Mouse (Mus musculus): ENCODE measurements around the gene Actl7b. TPM values are rescaled to one million over a fixed set of nuclear protein-coding genes. Genes with fewer than 3 reads are reported as not detected.

Actl7b gene
- not detected in 2 replicates for polyA plus RNA-seq (2015; fragmentation: Nextera tagmentation; extraction: Ambion mirVana)

- WGBS: 92% methylated on average over 13 of the region's 13 CpGs
- no peak for ATAC-seq (ENCODE audit: low FRiP score, low read depth)
- no peak within 1 kb of the TSS for H3K4me3 ChIP-seq
Observed at GRCm38 (mm10) chr4:56741041-56741493, at the start of gene Actl7b. Gene Actl7b, minus strand, starts transcription at chr4:56741443.

GRCm38 (mm10) chr4:56771065-56771464 is 29.8 kb upstream of the Actl7b start:
- Histone ChIP-seq H3K36me3 (peaks cover 89% of the 10 kb centered on the region), H3K9ac (no peak overlapping the region), H3K9me3 (no peaks in the 10 kb centered on the region), H3K4me1 (replicated peaks) (no peaks in the 10 kb centered on the region), H3K27me3 (no peaks in the 10 kb centered on the region), H3K27ac (replicated peaks) (no peak overlapping the region), H3K4me3 (no peak overlapping the region), H3K4me2 (no peak overlapping the region)
- 73% methylated on average over 1 of the region's 1 CpGs for WGBS
- ATAC-seq (ENCODE audit: low FRiP score, low read depth): no peak

More at GRCm38 (mm10) chr4:56741041-56741493, at the start of gene Actl7b:
- no peaks in the 10 kb centered on the region for H3K4me1 ChIP-seq (replicated peaks)
- no peak within 1 kb of the TSS for H3K9ac ChIP-seq
- no peak within 1 kb of the TSS for H3K4me2 ChIP-seq
- H3K27ac ChIP-seq (replicated peaks): no peak within 1 kb of the TSS
- no peaks in the 10 kb centered on the region for H3K9me3 ChIP-seq
- H3K36me3 ChIP-seq: peaks cover 4% of the 10 kb centered on the region; the same call in 1 of the 2 replicates
- no peaks in the 10 kb centered on the region for H3K27me3 ChIP-seq

DNA sequence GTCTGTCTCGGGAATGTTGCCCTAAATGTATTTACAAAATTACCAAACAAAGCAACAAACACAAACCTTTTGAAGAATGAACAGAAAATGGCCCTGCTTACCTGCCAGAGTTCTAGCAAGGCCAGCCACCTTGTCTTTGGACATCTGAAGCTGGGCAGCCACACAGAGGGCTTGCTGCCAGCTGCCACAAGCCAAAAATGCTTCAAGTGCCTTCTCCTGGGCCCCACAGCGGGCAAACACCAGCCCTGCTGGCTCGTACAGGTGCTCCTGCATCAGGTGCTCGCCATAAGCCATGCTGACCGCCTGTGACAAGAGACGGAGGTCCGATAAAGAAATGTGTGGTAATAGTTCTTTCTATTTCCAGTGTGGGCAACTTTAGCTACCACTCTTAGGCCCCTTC is 27.7 kb upstream of the Actl7b start:
- H3K9me3 ChIP-seq: no peaks in the 10 kb centered on the region
- no peaks in the 10 kb centered on the region for H3K4me1 ChIP-seq (replicated peaks)
- H3K27ac ChIP-seq (replicated peaks): no peak overlapping the region
- H3K4me2 ChIP-seq: no peak overlapping the region
- 94% methylated on average over 7 of the region's 7 CpGs for WGBS
- H3K9ac ChIP-seq: no peak overlapping the region
- ATAC-seq (ENCODE audit: low FRiP score, low read depth): no peak
- no peaks in the 10 kb centered on the region for H3K27me3 ChIP-seq
- H3K4me3 ChIP-seq: no peak overlapping the region
- peaks cover 84% of the 10 kb centered on the region for H3K36me3 ChIP-seq

DNA sequence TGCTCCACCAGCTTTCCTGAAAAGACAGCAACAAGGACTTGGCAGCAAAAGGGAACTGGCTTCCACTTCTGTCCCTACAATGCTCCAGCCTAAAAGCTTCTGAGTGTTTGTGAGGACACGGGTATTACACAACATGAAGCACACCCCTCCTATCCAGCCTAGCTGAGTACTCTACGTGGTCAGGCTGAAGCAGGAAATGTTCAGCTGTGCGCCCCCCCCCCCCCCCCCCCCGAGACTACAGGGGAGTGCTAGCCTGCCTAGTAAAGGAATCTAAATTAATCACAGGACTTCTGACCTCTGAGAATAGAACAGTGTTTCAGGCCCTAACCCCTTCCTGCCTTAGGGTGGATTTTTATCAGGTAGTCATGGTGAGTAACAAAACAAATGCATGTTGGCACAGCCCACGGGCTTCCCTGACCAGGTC is 26.6 kb upstream of the Actl7b start:
- no peak overlapping the region for H3K9ac ChIP-seq
- H3K27ac ChIP-seq (replicated peaks): no peak overlapping the region
- WGBS: 74% methylated on average over 5 of the region's 5 CpGs
- ATAC-seq (ENCODE audit: low FRiP score, low read depth): no peak
- H3K36me3 ChIP-seq: peaks cover 78% of the 10 kb centered on the region
- no peak overlapping the region for H3K4me3 ChIP-seq
- no peaks in the 10 kb centered on the region for H3K9me3 ChIP-seq
- H3K27me3 ChIP-seq: no peaks in the 10 kb centered on the region
- no peaks in the 10 kb centered on the region for H3K4me1 ChIP-seq (replicated peaks)
- no peak overlapping the region for H3K4me2 ChIP-seq

DNA sequence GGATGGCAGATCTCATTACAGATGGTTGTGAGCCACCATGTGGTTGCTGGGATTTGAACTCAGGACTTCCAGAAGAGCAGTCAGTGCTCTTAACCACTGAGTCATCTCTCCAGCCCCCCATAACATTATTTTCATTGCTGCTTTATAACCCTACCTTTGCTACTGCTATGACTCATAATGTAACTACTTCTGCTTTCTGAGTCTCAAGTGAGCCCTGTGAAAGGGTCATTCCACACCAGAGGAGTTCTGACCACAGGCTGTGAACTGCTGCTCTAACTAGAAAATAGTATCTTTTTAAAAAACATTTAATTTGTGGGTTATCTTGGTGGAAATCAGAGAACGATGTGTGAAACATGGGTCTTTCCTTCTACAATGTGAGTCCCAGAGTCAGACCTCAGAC is 16.4 kb upstream of the Actl7b start:
- Histone ChIP-seq H3K27ac (replicated peaks) (no peak overlapping the region), H3K36me3 (peaks cover 81% of the 10 kb centered on the region), H3K9ac (no peak overlapping the region), H3K27me3 (no peaks in the 10 kb centered on the region), H3K4me3 (no peak overlapping the region), H3K4me1 (replicated peaks) (no peaks in the 10 kb centered on the region), H3K9me3 (no peaks in the 10 kb centered on the region), H3K4me2 (no peak overlapping the region)
- no peak for ATAC-seq (ENCODE audit: low FRiP score, low read depth)
- WGBS: 93% methylated on average over 1 of the region's 1 CpGs

DNA sequence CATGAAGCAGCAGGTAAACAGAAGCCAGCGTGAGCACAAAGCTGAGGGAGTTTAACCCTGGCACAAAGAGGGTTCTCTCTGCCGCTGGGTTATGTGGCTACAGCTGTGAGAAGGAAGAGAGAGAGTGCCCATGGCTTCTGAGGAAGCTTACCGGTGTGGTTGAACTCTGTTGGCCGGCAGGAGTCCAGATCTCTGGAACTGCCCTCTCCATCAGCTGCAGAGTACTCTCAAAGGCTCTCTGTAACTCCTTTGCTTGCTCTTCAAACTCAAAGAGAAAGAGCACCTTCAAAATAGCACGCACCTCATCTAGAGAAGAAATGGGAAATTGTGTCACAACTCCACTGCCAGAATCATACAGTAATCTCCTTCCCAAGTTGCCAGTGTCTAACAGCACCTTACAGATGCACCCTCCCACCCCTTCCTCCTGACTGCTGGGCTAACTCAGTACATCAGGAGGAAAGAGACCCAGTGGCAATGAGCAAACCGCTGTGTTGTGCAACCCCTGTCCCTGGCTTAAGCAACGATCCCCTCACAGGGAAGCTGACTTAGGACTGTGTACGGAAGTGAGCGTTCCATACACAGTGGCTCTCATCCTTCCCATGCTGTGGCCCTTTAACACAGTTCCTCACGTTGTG is 15.8 kb upstream of the Actl7b start:
- Histone ChIP-seq H3K9me3 (no peaks in the 10 kb centered on the region), H3K9ac (no peak overlapping the region), H3K4me1 (replicated peaks) (no peaks in the 10 kb centered on the region), H3K4me3 (no peak overlapping the region), H3K4me2 (no peak overlapping the region), H3K27ac (replicated peaks) (no peak overlapping the region), H3K36me3 (peaks cover 80% of the 10 kb centered on the region), H3K27me3 (no peaks in the 10 kb centered on the region)
- ATAC-seq (ENCODE audit: low FRiP score, low read depth): no peak
- WGBS: 94% methylated on average over 10 of the region's 10 CpGs

DNA sequence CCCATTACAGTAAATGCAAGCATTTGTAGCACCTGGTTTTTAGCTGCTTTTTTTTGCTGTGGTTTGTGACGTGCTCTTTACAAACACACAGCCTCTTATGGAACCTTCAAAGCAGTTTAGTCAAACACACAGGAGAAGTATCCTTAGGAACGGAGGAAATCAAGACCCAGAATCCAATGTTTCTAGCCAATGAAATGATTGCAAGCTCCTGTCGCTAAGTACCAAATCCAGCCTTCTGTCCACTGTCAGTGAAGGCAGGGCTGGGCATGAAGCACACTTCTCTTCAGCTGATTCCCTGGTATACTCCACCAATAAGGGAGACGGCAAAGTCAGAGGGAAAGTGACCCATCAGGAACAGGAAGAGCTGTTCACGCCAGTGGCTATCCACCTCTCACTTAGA is 14.8 kb upstream of the Actl7b start:
- H3K9me3 ChIP-seq: no peaks in the 10 kb centered on the region
- H3K9ac ChIP-seq: no peak overlapping the region
- ATAC-seq (ENCODE audit: low FRiP score, low read depth): no peak
- H3K4me2 ChIP-seq: no peak overlapping the region
- no peaks in the 10 kb centered on the region for H3K4me1 ChIP-seq (replicated peaks)
- H3K27me3 ChIP-seq: no peaks in the 10 kb centered on the region
- peaks cover 88% of the 10 kb centered on the region for H3K36me3 ChIP-seq
- H3K27ac ChIP-seq (replicated peaks): no peak overlapping the region
- no peak overlapping the region for H3K4me3 ChIP-seq
- 95% methylated on average over 5 of the region's 5 CpGs for WGBS

GRCm38 (mm10) chr4:56747456-56747855 is 6.2 kb upstream of the Actl7b start:
- WGBS: 97% methylated on average over 9 of the region's 9 CpGs
- H3K36me3 ChIP-seq: peaks cover 38% of the 10 kb centered on the region
- H3K4me1 ChIP-seq (replicated peaks): no peaks in the 10 kb centered on the region
- no peak for ATAC-seq (ENCODE audit: low FRiP score, low read depth)
- no peaks in the 10 kb centered on the region for H3K27me3 ChIP-seq
- no peak overlapping the region for H3K27ac ChIP-seq (replicated peaks)
- no peaks in the 10 kb centered on the region for H3K9me3 ChIP-seq
- no peak overlapping the region for H3K9ac ChIP-seq
- no peak overlapping the region for H3K4me2 ChIP-seq
- H3K4me3 ChIP-seq: no peak overlapping the region

- peaks cover 30% of the 10 kb centered on the region for H3K36me3 ChIP-seq
- no peak for ATAC-seq (ENCODE audit: low FRiP score, low read depth)
- no peak overlapping the region for H3K4me2 ChIP-seq
- H3K27me3 ChIP-seq: no peaks in the 10 kb centered on the region
- no peak overlapping the region for H3K9ac ChIP-seq
- WGBS: 96% methylated on average over 2 of the region's 2 CpGs
- no peak overlapping the region for H3K4me3 ChIP-seq
- H3K9me3 ChIP-seq: no peaks in the 10 kb centered on the region
- no peak overlapping the region for H3K27ac ChIP-seq (replicated peaks)
- no peaks in the 10 kb centered on the region for H3K4me1 ChIP-seq (replicated peaks)
Observed at GRCm38 (mm10) chr4:56746345-56746744, 5.1 kb upstream of the Actl7b start.

- Histone ChIP-seq H3K27me3 (no peaks in the 10 kb centered on the region), H3K4me3 (no peak within 1 kb of the TSS), H3K27ac (replicated peaks) (no peak within 1 kb of the TSS), H3K36me3 (peaks cover 10% of the 10 kb centered on the region), H3K4me1 (replicated peaks) (no peaks in the 10 kb centered on the region), H3K4me2 (no peak within 1 kb of the TSS), H3K9ac (no peak within 1 kb of the TSS), H3K9me3 (no peaks in the 10 kb centered on the region)
- no peak for ATAC-seq (ENCODE audit: low FRiP score, low read depth)
- WGBS: 96% methylated on average over 21 of the region's 21 CpGs
Observed at GRCm38 (mm10) chr4:56743363-56744195, 2.3 kb upstream of the Actl7b start, which contains the start of gene Actl7a. Gene Actl7a, plus strand, starts transcription at chr4:56743413.

GRCm38 (mm10) chr4:56742698-56743097 is 1.5 kb upstream of the Actl7b start:
- Histone ChIP-seq H3K27ac (replicated peaks) (no peak overlapping the region), H3K9ac (no peak overlapping the region), H3K4me3 (no peak overlapping the region), H3K36me3 (peaks cover 8% of the 10 kb centered on the region; the same call in 1 of the 2 replicates), H3K4me2 (no peak overlapping the region), H3K9me3 (no peaks in the 10 kb centered on the region), H3K27me3 (no peaks in the 10 kb centered on the region), H3K4me1 (replicated peaks) (no peaks in the 10 kb centered on the region)
- ATAC-seq (ENCODE audit: low FRiP score, low read depth): no peak
- WGBS: 87% methylated on average over 4 of the region's 4 CpGs

DNA sequence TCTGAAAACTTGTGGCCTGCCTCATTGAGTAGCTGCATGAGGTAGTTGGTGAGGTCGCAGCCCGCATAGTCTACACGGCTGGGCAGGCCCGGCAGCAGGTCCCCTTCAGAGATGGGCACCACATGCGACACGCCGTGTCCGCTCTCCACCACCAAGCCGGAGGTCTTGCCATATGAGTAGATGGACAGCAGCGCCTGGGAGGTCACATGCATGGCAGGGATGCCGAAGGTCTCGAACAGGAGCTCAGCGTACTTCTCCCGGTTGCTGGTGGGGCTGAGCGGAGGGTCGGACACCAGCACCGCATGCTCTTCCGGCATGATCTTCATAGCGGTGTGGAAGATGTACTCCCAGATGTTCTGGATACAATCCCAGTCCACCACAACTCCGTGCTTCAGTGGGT is 632 bp downstream of the Actl7b start:
- WGBS: 98% methylated on average over 20 of the region's 20 CpGs
- Histone ChIP-seq H3K4me3 (no peak overlapping the region), H3K36me3 (peaks cover under 1% of the 10 kb centered on the region; the same call in 1 of the 2 replicates), H3K27me3 (no peaks in the 10 kb centered on the region), H3K4me1 (replicated peaks) (no peaks in the 10 kb centered on the region), H3K27ac (replicated peaks) (no peak overlapping the region), H3K4me2 (no peak overlapping the region), H3K9ac (no peak overlapping the region), H3K9me3 (no peaks in the 10 kb centered on the region)
- no peak for ATAC-seq (ENCODE audit: low FRiP score, low read depth)

Data from hindbrain, embryonic 15.5 days (tissue).